Mouse (Mus musculus) MEL (cell line): ENCODE data around the gene Ptprr. TPM values are rescaled to one million over a fixed set of nuclear protein-coding genes. Genes with fewer than 3 reads are reported as not detected.

Source experiments
- DNase-seq: peaks from one replicate; pipeline ENCODE4 v3.0.0; 2011; ENCODE audit warnings: low read depth, low spot score
- H3K27ac ChIP-seq: 2 replicates; pipeline ENCODE4 v1.5.1; 2012; ENCODE audit warnings: low read depth, mild to moderate bottlenecking, control low read depth, low read length, moderate library complexity; ENCODE audit not compliant: control insufficient read depth
- H3K27me3 ChIP-seq, 2 experiments: fragments of 150-350 bp in 1 of 2; sonication (generic) in 1 of 2; 2 replicates each; pipeline ENCODE4 v1.6.1; 2012; ENCODE audit warnings: low read length in 2 of 2, mild to moderate bottlenecking in 2 of 2, improper control_type of control experiment in 1 of 2, moderate library complexity in 1 of 2; ENCODE audit not compliant: insufficient read depth in 2 of 2, control insufficient read depth in 1 of 2
- H3K36me3 ChIP-seq, 2 experiments: 2 replicates each; pipeline ENCODE4 v1.6.1; 2012 to 2014; ENCODE audit warnings: low read length in 2 of 2, improper control_type of control experiment in 1 of 2, inconsistent platforms in 1 of 2, mild to moderate bottlenecking in 1 of 2; ENCODE audit not compliant: insufficient read depth in 2 of 2, control insufficient read depth in 1 of 2
- H3K4me1 ChIP-seq, 2 experiments: fragments of 150-350 bp in 1 of 2; sonication (generic) in 1 of 2; 2 replicates each; pipeline ENCODE4 v1.6.1; 2012; ENCODE audit warnings: low read length in 2 of 2, improper control_type of control experiment in 1 of 2, mild to moderate bottlenecking in 1 of 2; ENCODE audit not compliant: insufficient read depth in 2 of 2, control insufficient read depth in 1 of 2
- H3K4me3 ChIP-seq, 2 experiments: fragments of 150-350 bp in 1 of 2; sonication (generic) in 1 of 2; 2 replicates each; pipeline ENCODE4 v1.5.1; 2012; ENCODE audit warnings: low read depth in 2 of 2, low read length in 2 of 2, mild to moderate bottlenecking in 2 of 2, moderate library complexity in 2 of 2, control low read depth in 1 of 2, improper control_type of control experiment in 1 of 2; ENCODE audit not compliant: control insufficient read depth in 1 of 2, insufficient read depth in 1 of 2
- H3K79me2 ChIP-seq: 2 replicates; pipeline ENCODE4 v1.6.1; 2012; ENCODE audit warnings: mild to moderate bottlenecking, low read length, moderate library complexity; ENCODE audit not compliant: control insufficient read depth, poor library complexity, insufficient read depth
- H3K9ac ChIP-seq: 2 replicates; pipeline ENCODE4 v1.6.1; 2012; ENCODE audit warnings: low read depth, mild to moderate bottlenecking, control low read depth, low read length, moderate library complexity; ENCODE audit not compliant: control insufficient read depth, poor library complexity, severe bottlenecking
- H3K9me3 ChIP-seq: fragments of 150-350 bp; sonication (generic); replicated peaks from 2 replicates; pipeline ENCODE4 v1.6.1; 2012; ENCODE audit warnings: mild to moderate bottlenecking, low read length, improper control_type of control experiment, moderate library complexity; ENCODE audit not compliant: insufficient read depth
- CHD2 ChIP-seq: IDR thresholded peaks from 2 replicates; pipeline ENCODE4 v1.6.1; 2011; ENCODE audit warnings: low read length, improper control_type of control experiment
- GABPA ChIP-seq: IDR thresholded peaks from 2 replicates; pipeline ENCODE4 v1.6.1; 2012; ENCODE audit warnings: low read depth, mild to moderate bottlenecking, inconsistent platforms, low read length, improper control_type of control experiment, moderate library complexity
- GATA1 ChIP-seq: IDR thresholded peaks from 2 replicates; pipeline ENCODE4 v1.6.1; 2011; ENCODE audit warnings: low read depth, low read length, improper control_type of control experiment
- HCFC1 ChIP-seq: IDR thresholded peaks from 2 replicates; pipeline ENCODE4 v1.6.1; 2012; ENCODE audit warnings: low read depth, mild to moderate bottlenecking, inconsistent platforms, low read length, improper control_type of control experiment, moderate library complexity
- JUND ChIP-seq: IDR thresholded peaks from 2 replicates; pipeline ENCODE4 v1.6.1; 2011; ENCODE audit warnings: low read depth, mild to moderate bottlenecking, improper control_type of control experiment, low read length
- KAT2A ChIP-seq: conservative IDR thresholded peaks from 2 replicates; pipeline ENCODE4 v1.6.1; 2012; ENCODE audit warnings: low read depth, low read length, improper control_type of control experiment, inconsistent platforms
- MAZ ChIP-seq: IDR thresholded peaks from 2 replicates; pipeline ENCODE4 v1.6.1; 2012; ENCODE audit warnings: low read depth, mild to moderate bottlenecking, inconsistent platforms, low read length, improper control_type of control experiment
- MYB ChIP-seq: IDR thresholded peaks from 2 replicates; pipeline ENCODE4 v1.6.1; 2011; ENCODE audit warnings: mild to moderate bottlenecking, low read depth, low read length, improper control_type of control experiment
- POLR2A ChIP-seq, 2 experiments: IDR thresholded peaks; 2 replicates each; pipeline ENCODE4 v1.6.1; 2011 to 2012; ENCODE audit warnings: low read length in 2 of 2, mild to moderate bottlenecking in 2 of 2, control low read depth in 1 of 2, improper control_type of control experiment in 1 of 2, low read depth in 1 of 2, moderate library complexity in 1 of 2; ENCODE audit not compliant: control insufficient read depth in 1 of 2, insufficient read depth in 1 of 2, poor library complexity in 1 of 2
- POLR2AphosphoS5 ChIP-seq: IDR thresholded peaks from 2 replicates; pipeline ENCODE4 v1.6.1; 2012; ENCODE audit warnings: low read depth, borderline replicate concordance, mild to moderate bottlenecking, inconsistent platforms, low read length, moderate library complexity, mixed read lengths
- RAD21 ChIP-seq: IDR thresholded peaks from 2 replicates; pipeline ENCODE4 v1.6.1; 2011; ENCODE audit warnings: mild to moderate bottlenecking, low read depth, low read length, improper control_type of control experiment
- TAL1 ChIP-seq: IDR thresholded peaks from 2 replicates; pipeline ENCODE4 v1.6.1; 2012; ENCODE audit warnings: mild to moderate bottlenecking, inconsistent platforms, low read length, moderate library complexity, mixed read lengths
- UBTF ChIP-seq: IDR thresholded peaks from 2 replicates; pipeline ENCODE4 v1.6.1; 2012; ENCODE audit warnings: low read depth, mild to moderate bottlenecking, inconsistent platforms, low read length, improper control_type of control experiment, moderate library complexity, borderline replicate concordance; ENCODE audit not compliant: insufficient read depth
- ZKSCAN1 ChIP-seq: IDR thresholded peaks from 2 replicates; pipeline ENCODE4 v1.6.1; 2012; ENCODE audit warnings: low read depth, mild to moderate bottlenecking, inconsistent platforms, low read length, improper control_type of control experiment, moderate library complexity
- ZMIZ1 ChIP-seq: IDR thresholded peaks from 2 replicates; pipeline ENCODE4 v1.6.1; 2012; ENCODE audit warnings: low read depth, mild to moderate bottlenecking, inconsistent platforms, low read length, improper control_type of control experiment, moderate library complexity
- polyA plus RNA-seq, 2 experiments: library from polyadenylated mRNA; stranded (reverse) in 1 of 2; unstranded in 1 of 2; fragments of >175 nt in 1 of 2; fragments of >200 nt in 1 of 2; gene quantifications; 2 replicates each; pipeline versions ENCODE4 v1.2.1 to v1.2.4; 2012; ENCODE audit warnings: low replicate concordance in 2 of 2, low read depth in 1 of 2; ENCODE audit not compliant: insufficient read length in 2 of 2, insufficient read depth in 1 of 2, missing spikeins in 1 of 2
- total RNA-seq: library from RNA; depleted of rRNA; stranded (reverse); fragments of 300-350 nt; gene quantifications from 2 replicates; pipeline ENCODE4 v1.2.3, GENCODE M21; 2012

The Ptprr gene
- total and polyA plus RNA-seq, 3 experiments: not detected

GRCm38 (mm10) chr10:116268343-116268742 lies 250.3 kb downstream of the Ptprr start:
- H3K27ac ChIP-seq: no peak overlapping the region
- H3K4me3 ChIP-seq: no peak overlapping the region
- H3K4me1 ChIP-seq: no peaks in the 10 kb centered on the region
- no peak overlapping the region for H3K9ac ChIP-seq
- DNase-seq: no peak
- H3K36me3 ChIP-seq: no peaks in the 10 kb centered on the region
- no peaks in the 10 kb centered on the region for H3K79me2 ChIP-seq
- no peaks in the 10 kb centered on the region for H3K9me3 ChIP-seq
- TF ChIP-seq POLR2AphosphoS5 (no peak), JUND (no peak), POLR2A (IDR thresholded peaks at IDR 0.05; ENCODE audit: control insufficient read depth in 1 of 2, insufficient read depth in 1 of 2, low read depth in 1 of 2, low read length in 2 of 2, poor library complexity in 1 of 2) (no peak), HCFC1 (no peak), MAZ (no peak), ZMIZ1 (no peak), UBTF (no peak), TAL1 (no peak), ZKSCAN1 (no peak), KAT2A (no peak)
- no peaks in the 10 kb centered on the region for H3K27me3 ChIP-seq

- Histone ChIP-seq H3K9ac (no peak overlapping the region), H3K27me3 (no peaks in the 10 kb centered on the region), H3K27ac (no peak overlapping the region), H3K79me2 (no peaks in the 10 kb centered on the region), H3K9me3 (no peaks in the 10 kb centered on the region), H3K4me1 (no peaks in the 10 kb centered on the region), H3K4me3 (no peak overlapping the region), H3K36me3 (no peaks in the 10 kb centered on the region)
- DNase-seq: no peak
- no peak for TF ChIP-seq CHD2
- no peak for TF ChIP-seq GATA1
- no peak for TF ChIP-seq GABPA
- no peak for TF ChIP-seq RAD21
- no peak for TF ChIP-seq MYB
These were observed 252.8 kb downstream of the Ptprr start for GRCm38 (mm10) chr10:116270646-116271469.
